Mouse (Mus musculus) CH12.LX (cell line): Measurements from ENCODE around the gene Arhgef12. TPM values are rescaled to one million over a fixed set of nuclear protein-coding genes. Genes with fewer than 3 reads are reported as not detected.

Source experiments
- DNase-seq: peaks from one replicate; pipeline ENCODE4 v3.0.0-alpha.2; 2013; ENCODE audit errors: extremely low read depth
- H3K27ac ChIP-seq: 2 replicates; pipeline ENCODE4 v1.5.1; 2012; ENCODE audit warnings: low read depth, mild to moderate bottlenecking, control low read depth, moderate library complexity; ENCODE audit not compliant: insufficient read depth
- H3K27me3 ChIP-seq: replicated peaks from 2 replicates; pipeline ENCODE3; 2012; ENCODE audit warnings: inconsistent platforms
- H3K36me3 ChIP-seq, 2 experiments: replicated peaks in 1 of 2; 2 replicates each; pipeline versions ENCODE3 to v1.6.1; 2012; ENCODE audit warnings: inconsistent platforms in 1 of 2, low read length in 1 of 2, mild to moderate bottlenecking in 1 of 2, mixed read lengths in 1 of 2, moderate library complexity in 1 of 2; ENCODE audit not compliant: control insufficient read depth in 1 of 2, insufficient read depth in 1 of 2
- H3K4me1 ChIP-seq, 2 experiments: 2 replicates each; pipeline ENCODE4 v1.6.1; 2012; ENCODE audit warnings: inconsistent platforms in 1 of 2, moderate library complexity in 1 of 2; ENCODE audit not compliant: insufficient read depth in 2 of 2, control insufficient read depth in 1 of 2
- H3K4me2 ChIP-seq: 2 replicates; pipeline ENCODE4 v1.6.1; 2012; ENCODE audit warnings: low read depth, mild to moderate bottlenecking, control low read depth; ENCODE audit not compliant: poor library complexity, insufficient read depth, severe bottlenecking
- H3K4me3 ChIP-seq, 3 experiments: fragments of 150-350 bp in 1 of 3; sonication (generic) in 1 of 3; replicated peaks in 1 of 3; 2 replicates each; pipeline versions ENCODE3 to v1.5.1; 2011 to 2012; ENCODE audit warnings: low read depth in 2 of 3, low read length in 2 of 3, mild to moderate bottlenecking in 2 of 3, moderate library complexity in 2 of 3, control low read depth in 1 of 3, improper control_type of control experiment in 1 of 3, inconsistent platforms in 1 of 3, mixed read lengths in 1 of 3; ENCODE audit not compliant: poor library complexity in 1 of 3
- H3K79me2 ChIP-seq: replicated peaks from 2 replicates; pipeline ENCODE4 v1.6.1; 2012; ENCODE audit warnings: mild to moderate bottlenecking, moderate library complexity; ENCODE audit not compliant: control insufficient read depth, poor library complexity, insufficient read depth, severe bottlenecking; ENCODE audit errors: extremely low read depth
- H3K9ac ChIP-seq: 2 replicates; pipeline ENCODE4 v1.6.1; 2012; ENCODE audit warnings: low read depth, mild to moderate bottlenecking, control low read depth, moderate library complexity; ENCODE audit not compliant: insufficient read depth
- H3K9me3 ChIP-seq: replicated peaks from 2 replicates; pipeline ENCODE3; 2012; ENCODE audit warnings: low read length, inconsistent platforms, mixed read lengths
- BHLHE40 ChIP-seq: IDR thresholded peaks from 2 replicates; pipeline ENCODE4 v1.6.1; 2011; ENCODE audit warnings: mild to moderate bottlenecking, low read depth, low read length, improper control_type of control experiment
- CHD1 ChIP-seq: IDR thresholded peaks from 2 replicates; pipeline ENCODE4 v1.6.1; 2012; ENCODE audit warnings: low read depth, low read length, improper control_type of control experiment, inconsistent platforms
- CHD2 ChIP-seq: IDR thresholded peaks from 2 replicates; pipeline ENCODE4 v1.6.1; 2011; ENCODE audit warnings: low read length, improper control_type of control experiment
- CTCF ChIP-seq, 2 experiments: IDR thresholded peaks in 1 of 2; conservative IDR thresholded peaks in 1 of 2; 2 replicates each; pipeline ENCODE4 v1.5.1; 2011 to 2012; ENCODE audit warnings: low read depth in 2 of 2, low read length in 2 of 2, improper control_type of control experiment in 1 of 2, inconsistent platforms in 1 of 2, mild to moderate bottlenecking in 1 of 2, moderate library complexity in 1 of 2
- ELF1 ChIP-seq: IDR thresholded peaks from 2 replicates; pipeline ENCODE4 v1.6.1; 2014; ENCODE audit warnings: low read depth, mild to moderate bottlenecking, inconsistent platforms, low read length, improper control_type of control experiment
- EP300 ChIP-seq: IDR thresholded peaks from 2 replicates; pipeline ENCODE4 v1.6.1; 2011; ENCODE audit warnings: low read length, improper control_type of control experiment
- ETS1 ChIP-seq: conservative IDR thresholded peaks from 2 replicates; pipeline ENCODE4 v1.6.1; 2012; ENCODE audit warnings: low read depth, mild to moderate bottlenecking, inconsistent platforms, low read length, improper control_type of control experiment, moderate library complexity
- GABPA ChIP-seq: IDR thresholded peaks from 2 replicates; pipeline ENCODE4 v1.6.1; 2012; ENCODE audit warnings: low read depth, low read length, improper control_type of control experiment, inconsistent platforms; ENCODE audit not compliant: insufficient replicate concordance
- HCFC1 ChIP-seq: IDR thresholded peaks from 2 replicates; pipeline ENCODE4 v1.6.1; 2012; ENCODE audit warnings: low read depth, mild to moderate bottlenecking, inconsistent platforms, low read length, improper control_type of control experiment
- KAT2A ChIP-seq: IDR thresholded peaks from 2 replicates; pipeline ENCODE4 v1.6.1; 2012; ENCODE audit warnings: low read length, improper control_type of control experiment, inconsistent platforms; ENCODE audit not compliant: insufficient replicate concordance
- MAFK ChIP-seq: IDR thresholded peaks from 2 replicates; pipeline ENCODE4 v1.6.1; 2011; ENCODE audit warnings: low read length, improper control_type of control experiment; ENCODE audit not compliant: insufficient replicate concordance
- MAX ChIP-seq: IDR thresholded peaks from 2 replicates; pipeline ENCODE4 v1.6.1; 2011; ENCODE audit warnings: low read length, improper control_type of control experiment
- MAZ ChIP-seq: IDR thresholded peaks from 2 replicates; pipeline ENCODE4 v1.6.1; 2012; ENCODE audit warnings: low read depth, mild to moderate bottlenecking, inconsistent platforms, low read length, improper control_type of control experiment, moderate library complexity
- MXI1 ChIP-seq: IDR thresholded peaks from 2 replicates; pipeline ENCODE4 v1.6.1; 2011; ENCODE audit warnings: mild to moderate bottlenecking, low read depth, low read length, improper control_type of control experiment
- NRF1 ChIP-seq: IDR thresholded peaks from 2 replicates; pipeline ENCODE4 v1.6.1; 2014; ENCODE audit warnings: low read depth, mild to moderate bottlenecking, inconsistent platforms, low read length, improper control_type of control experiment, moderate library complexity
- PAX5 ChIP-seq: IDR thresholded peaks from 2 replicates; pipeline ENCODE4 v1.6.1; 2012; ENCODE audit warnings: low read length, inconsistent platforms, mixed read lengths
- POLR2AphosphoS2 ChIP-seq: IDR thresholded peaks from 2 replicates; pipeline ENCODE4 v1.6.1; 2011; ENCODE audit warnings: low read depth, low read length, improper control_type of control experiment
- RCOR1 ChIP-seq: conservative IDR thresholded peaks from 2 replicates; pipeline ENCODE4 v1.6.1; 2012; ENCODE audit warnings: low read depth, mild to moderate bottlenecking, inconsistent platforms, low read length, improper control_type of control experiment
- SIN3A ChIP-seq: IDR thresholded peaks from 2 replicates; pipeline ENCODE4 v1.6.1; 2012; ENCODE audit warnings: low read length, improper control_type of control experiment, inconsistent platforms
- TCF12 ChIP-seq: IDR thresholded peaks from 2 replicates; pipeline ENCODE4 v1.6.1; 2014; ENCODE audit warnings: low read depth, mild to moderate bottlenecking, inconsistent platforms, low read length, improper control_type of control experiment
- UBTF ChIP-seq: IDR thresholded peaks from 2 replicates; pipeline ENCODE4 v1.6.1; 2012; ENCODE audit warnings: low read depth, mild to moderate bottlenecking, inconsistent platforms, low read length, improper control_type of control experiment, moderate library complexity
- USF2 ChIP-seq: conservative IDR thresholded peaks from 2 replicates; pipeline ENCODE4 v1.6.1; 2011; ENCODE audit warnings: low read depth, low read length, improper control_type of control experiment
- ZMIZ1 ChIP-seq: IDR thresholded peaks from 2 replicates; pipeline ENCODE4 v1.6.1; 2012; ENCODE audit warnings: low read depth, mild to moderate bottlenecking, inconsistent platforms, low read length, improper control_type of control experiment
- ZNF384 ChIP-seq: IDR thresholded peaks from 2 replicates; pipeline ENCODE4 v1.6.1; 2012; ENCODE audit warnings: low read depth, low read length, improper control_type of control experiment, inconsistent platforms
- dilution Hi-C: fragments of 300-500 bp; cut with MboI; formaldehyde crosslinking; loops from 2 replicates; pipeline ENCODE4 v1.14.3; 2020; ENCODE audit warnings: low sequenced_read_pairs; ENCODE audit not compliant: extremely low pct_unique_long_range_greater_than_20kb, extremely low pct_ligation_motif_present
- in situ Hi-C: fragments of 300-500 bp; cut with MboI; formaldehyde crosslinking; loops from 3 replicates; pipeline ENCODE4 v1.14.3; 2019; ENCODE audit warnings: low sequenced_read_pairs, low pct_ligation_motif_present, low pct_unique_long_range_greater_than_20kb, mixed read lengths
- polyA plus RNA-seq: library from polyadenylated mRNA; unstranded; fragments of >175 nt; gene quantifications from 2 replicates; pipeline ENCODE4 v1.2.1, GENCODE M21; 2012; ENCODE audit warnings: low read depth; ENCODE audit not compliant: insufficient read length
- total RNA-seq, 2 experiments: library from RNA; depleted of rRNA; stranded (reverse); fragments of 300-350 nt in 1 of 2; fragments of >200 nt in 1 of 2; gene quantifications; 2 replicates each; pipeline ENCODE4 v1.2.3; 2012 to 2014

The Arhgef12 gene
- total and polyA plus RNA-seq, 3 experiments: 4.9 to 9.4 (median 8.7) TPM

GRCm38 (mm10) chr9:43096337-43096736 lies 10.7 kb downstream of the Arhgef12 start:
- no peak overlapping the region for H3K27ac ChIP-seq
- peaks cover 0 to 17% of the 10 kb centered on the region in 2 experiments for H3K36me3 ChIP-seq
- H3K4me1 ChIP-seq: peaks cover 4 to 38% of the 10 kb centered on the region in 2 experiments; a peak in 3 of 4 replicates
- no peak overlapping the region for H3K4me2 ChIP-seq
- peaks cover 14% of the 10 kb centered on the region for H3K79me2 ChIP-seq
- DNase-seq: peak; percentile 59
- no peaks in the 10 kb centered on the region for H3K27me3 ChIP-seq
- in situ Hi-C loops (no loop called here), dilution Hi-C loops (no loop called here)
- no peak overlapping the region for H3K9ac ChIP-seq
- no peak overlapping the region for H3K4me3 ChIP-seq
- TF ChIP-seq ETS1 (0 out of 2 replicates have a peak, but pooled peaks have one; percentile 12), BHLHE40 (peak; percentile 41; the same call in 1 of the 2 replicates), MAFK (peak; percentile 72), USF2 (no peak), NRF1 (no peak), KAT2A (no peak), EP300 (peak; percentile 60; the same call in 1 of the 2 replicates), PAX5 (no peak), ZNF384 (no peak), MAZ (no peak), MXI1 (no peak), UBTF (no peak), ELF1 (no peak), CHD2 (no peak), SIN3A (no peak), CTCF (conservative IDR thresholded peaks at IDR 0.05 in 1 of 2, IDR thresholded peaks at IDR 0.05 in 1 of 2; ENCODE audit: low read depth in 2 of 2, low read length in 2 of 2) (no peak), CHD1 (no peak), HCFC1 (no peak), MAX (no peak), ZMIZ1 (no peak), GABPA (no peak), RCOR1 (no peak)
- TF ChIP-seq, all 38 proteins: peak for 4
- H3K9me3 ChIP-seq: peaks cover 7% of the 10 kb centered on the region

- Histone ChIP-seq H3K4me3 (no peak overlapping the region), H3K27ac (no peak overlapping the region), H3K36me3 (peaks cover 0 to 17% of the 10 kb centered on the region in 2 experiments), H3K79me2 (peaks cover 11% of the 10 kb centered on the region), H3K27me3 (no peaks in the 10 kb centered on the region), H3K4me2 (no peak overlapping the region), H3K4me1 (peaks cover 4 to 48% of the 10 kb centered on the region in 2 experiments; a peak in 3 of 4 replicates), H3K9me3 (peaks cover 7% of the 10 kb centered on the region), H3K9ac (no peak overlapping the region)
- in situ Hi-C loops (no loop called here), dilution Hi-C loops (no loop called here)
- no peak for TF ChIP-seq CHD2
- TF ChIP-seq POLR2AphosphoS2: no peak
- no peak for TF ChIP-seq PAX5
- TF ChIP-seq GABPA: no peak
- TF ChIP-seq USF2: no peak
- TF ChIP-seq MAX: no peak
- no peak for TF ChIP-seq ZMIZ1
- no peak for TF ChIP-seq TCF12
- TF ChIP-seq EP300: no peak
- no peak for TF ChIP-seq SIN3A
- DNase-seq: no peak
Measured at GRCm38 (mm10) chr9:43094828-43095227, 12.2 kb downstream of the Arhgef12 start.
